Comparison of ENCODE assay signal across 30 mouse cellular contexts in genomic region chr9:47438976-47439375, GRCm38 (mm10).
A peak's percentile ranks its signal among the peaks of the same experiment; 100 is the strongest.
DNase-seq lines count a peak whose midpoint lies in the region; ATAC-seq and TF ChIP-seq lines count a peak whose summit lies in the region.
"Had no signal": no experiment of that assay in that cellular context is flagged by ENCODE, and none has a peak within 500 bp of the region (broad histone marks: within the 10 kb centered on the region; RNA-seq: fewer than 3 reads in every experiment).

No protein-coding gene starts in this region.

- H3K4me1 ChIP-seq in midbrain, embryonic 11.5 days (ENCODE audit: control insufficient read depth, insufficient read depth, low read length) = peaks cover 3% of the 10 kb centered on the region; the same call in 1 of the 2 replicates
- peaks cover 27% of the 10 kb centered on the region for H3K4me1 ChIP-seq in midbrain, embryonic 10.5 days
- H3K4me1 ChIP-seq in MEL (ENCODE audit: control insufficient read depth in 1 of 2, insufficient read depth in 2 of 2, low read length in 2 of 2) = peaks cover 8 to 25% of the 10 kb centered on the region in 2 experiments

- ATAC-seq in midbrain, embryonic 11.5 days (ENCODE audit: low FRiP score) = no peak
- ATAC-seq: activated CD4-positive, CD25-positive, alpha-beta regulatory T cell, adult 4 months; forebrain, embryonic 14.5 days; hindbrain, embryonic 16.5 days; intestine, embryonic 15.5 days; Patski had no signal

- H3K27me3 ChIP-seq in midbrain, embryonic 11.5 days (ENCODE audit: control insufficient read depth, insufficient read depth, low read length) = no peaks in the 10 kb centered on the region
- peaks cover 61% of the 10 kb centered on the region for H3K27me3 ChIP-seq in midbrain, embryonic 10.5 days (ENCODE audit: low read depth, poor library complexity, severe bottlenecking)
- H3K27me3 ChIP-seq in MEL (ENCODE audit: control insufficient read depth in 1 of 2, insufficient read depth in 2 of 2, low read length in 2 of 2) = no peaks in the 10 kb centered on the region
- H3K27me3 ChIP-seq: CH12.LX; intestine, embryonic 15.5 days; Patski had no signal

- no peak for TF ChIP-seq RAD21 in MEL (IDR thresholded peaks at IDR 0.05; ENCODE audit: low read depth, low read length)

- no peaks in the 10 kb centered on the region for H3K9me3 ChIP-seq in midbrain, embryonic 11.5 days (ENCODE audit: control insufficient read depth, low read length)
- H3K9me3 ChIP-seq in midbrain, embryonic 10.5 days (replicated peaks) = no peaks in the 10 kb centered on the region
- H3K9me3 ChIP-seq in MEL (replicated peaks; ENCODE audit: insufficient read depth, low read length) = no peaks in the 10 kb centered on the region
- H3K9me3 ChIP-seq: embryonic facial prominence, embryonic 12.5 days; embryonic facial prominence, embryonic 15.5 days; heart, embryonic 12.5 days; heart, embryonic 15.5 days; hindbrain, embryonic 10.5 days; hindbrain, embryonic 13.5 days; intestine, embryonic 15.5 days had no signal

- peak; percentile 56 for DNase-seq in midbrain, embryonic 11.5 days (ENCODE audit: low spot score, missing footprints)
- no peak for DNase-seq in midbrain, embryonic 10.5 days (ENCODE audit: low spot score)
- DNase-seq in MEL (ENCODE audit: low read depth, low spot score) = peak; percentile 88
- DNase-seq in MN1 (ENCODE audit: low spot score) = peak; percentile 39
- peak; percentile 24 for DNase-seq in brain, adult 2 months (ENCODE audit: low read depth, low spot score)
- DNase-seq in gastrocnemius, postnatal 10 days = no peak
- DNase-seq in gastrocnemius, postnatal 25 days = no peak
- DNase-seq: adrenal gland, adult 8-10 months; adrenal gland, postnatal 25 days; B cell, adult 2 months; cerebellum, adult 11 months; cerebellum, adult 2 months; cerebellum, adult 9-11 months; gastrocnemius, adult 2 months; gastrocnemius, postnatal 36 days; heart, postnatal 10 days; heart, postnatal 36 days had no signal

- TF ChIP-seq EP300 in MEL (IDR thresholded peaks at IDR 0.05; ENCODE audit: low read depth in 1 of 2, low read length in 2 of 2) = 0 out of 4 replicates have a peak, but pooled peaks of 1 of the 2 experiments have one; percentile 7

- TF ChIP-seq POLR2A in MEL (IDR thresholded peaks at IDR 0.05; ENCODE audit: control insufficient read depth in 1 of 2, insufficient read depth in 1 of 2, low read depth in 1 of 2, low read length in 2 of 2, poor library complexity in 1 of 2) = no peak

- no peak for TF ChIP-seq CTCF in MEL (IDR thresholded peaks at IDR 0.05 in 2 of 3, conservative IDR thresholded peaks at IDR 0.05 in 1 of 3; ENCODE audit: control insufficient read depth in 1 of 3, insufficient read depth in 1 of 3, low read depth in 2 of 3, low read length in 3 of 3, poor library complexity in 1 of 3, severe bottlenecking in 1 of 3)

- H3K4me2 ChIP-seq in midbrain, embryonic 11.5 days = no peak overlapping the region

- H3K79me2 ChIP-seq in MEL (ENCODE audit: control insufficient read depth, insufficient read depth, low read length, poor library complexity) = no peaks in the 10 kb centered on the region

- WGBS in midbrain, embryonic 11.5 days = 74% methylated on average over 4 of the region's 4 CpGs
- WGBS in midbrain, embryonic 10.5 days = 78% methylated on average over 4 of the region's 4 CpGs

- H3K27ac ChIP-seq in midbrain, embryonic 11.5 days (ENCODE audit: low read depth, low read length) = no peak overlapping the region
- H3K27ac ChIP-seq in midbrain, embryonic 10.5 days (replicated peaks) = no peak overlapping the region
- no peak overlapping the region for H3K27ac ChIP-seq in MEL (ENCODE audit: control insufficient read depth, low read depth, low read length)
- H3K27ac ChIP-seq: embryonic facial prominence, embryonic 12.5 days; embryonic facial prominence, embryonic 15.5 days; gastrocnemius, adult 2 months; heart, embryonic 15.5 days; hindbrain, embryonic 13.5 days; intestine, embryonic 15.5 days had no signal

- H3K9ac ChIP-seq in midbrain, embryonic 11.5 days (ENCODE audit: low read length) = no peak overlapping the region
- no peak overlapping the region for H3K9ac ChIP-seq in MEL (ENCODE audit: control insufficient read depth, low read depth, low read length, poor library complexity, severe bottlenecking)
- H3K9ac ChIP-seq: embryonic facial prominence, embryonic 12.5 days; embryonic facial prominence, embryonic 15.5 days; heart, embryonic 12.5 days; heart, embryonic 15.5 days; intestine, embryonic 15.5 days had no signal

- no peak overlapping the region for H3K4me3 ChIP-seq in midbrain, embryonic 11.5 days (ENCODE audit: low read depth, low read length)
- H3K4me3 ChIP-seq in midbrain, embryonic 10.5 days = no peak overlapping the region
- H3K4me3 ChIP-seq in MEL (ENCODE audit: control insufficient read depth in 1 of 2, insufficient read depth in 1 of 2, low read depth in 2 of 2, low read length in 2 of 2) = peak overlapping the region in 1 of 2 experiments; percentile 44; a peak in 1 of 4 replicates
- H3K4me3 ChIP-seq: gastrocnemius, adult 2 months; intestine, embryonic 15.5 days had no signal

- no peaks in the 10 kb centered on the region for H3K36me3 ChIP-seq in midbrain, embryonic 11.5 days (ENCODE audit: control insufficient read depth, insufficient read depth, low read length)
- H3K36me3 ChIP-seq in midbrain, embryonic 10.5 days = no peaks in the 10 kb centered on the region
- peaks cover 0 to 8% of the 10 kb centered on the region in 2 experiments; a peak in 2 of 4 replicates for H3K36me3 ChIP-seq in MEL (ENCODE audit: control insufficient read depth in 1 of 2, insufficient read depth in 2 of 2, low read length in 2 of 2)
- H3K36me3 ChIP-seq: embryonic facial prominence, embryonic 12.5 days; embryonic facial prominence, embryonic 15.5 days; G1E; heart, embryonic 12.5 days; heart, embryonic 15.5 days; hindbrain, embryonic 10.5 days; hindbrain, embryonic 13.5 days; intestine, embryonic 15.5 days had no signal

TF ChIP-seq in MEL, 35 proteins besides CTCF, POLR2A, EP300 and RAD21:
- TF ChIP-seq GATA1 (IDR thresholded peaks at IDR 0.05; ENCODE audit: low read depth, low read length) (peak; percentile 38; the same call in 1 of the 2 replicates), ETS1 (IDR thresholded peaks at IDR 0.05; ENCODE audit: low read depth, low read length) (no peak), ELF1 (IDR thresholded peaks at IDR 0.05; ENCODE audit: low read depth, low read length) (0 out of 2 replicates have a peak, but pooled peaks have one; percentile 8), KAT2A (conservative IDR thresholded peaks at IDR 0.05; ENCODE audit: low read depth, low read length) (no peak), SIN3A (IDR thresholded peaks at IDR 0.05; ENCODE audit: low read length) (peak; percentile 41; the same call in 1 of the 2 replicates), NELFE (IDR thresholded peaks at IDR 0.05; ENCODE audit: low read depth, low read length) (0 out of 2 replicates have a peak, but pooled peaks have one; percentile 30), MYB (IDR thresholded peaks at IDR 0.05; ENCODE audit: low read depth, low read length) (no peak), HCFC1 (IDR thresholded peaks at IDR 0.05; ENCODE audit: low read depth, low read length) (0 out of 2 replicates have a peak, but pooled peaks have one; percentile 31), CHD2 (IDR thresholded peaks at IDR 0.05; ENCODE audit: low read length) (no peak), MXI1 (IDR thresholded peaks at IDR 0.05; ENCODE audit: low read depth, low read length) (peak; percentile 36; the same call in 1 of the 2 replicates), SMC3 (IDR thresholded peaks at IDR 0.05; ENCODE audit: low read depth, low read length) (no peak), MAFK (IDR thresholded peaks at IDR 0.05; ENCODE audit: borderline replicate concordance, low read depth, low read length) (no peak), TBP (IDR thresholded peaks at IDR 0.05; ENCODE audit: low read depth, low read length) (peak; percentile 40; the same call in 1 of the 2 replicates), MAX (IDR thresholded peaks at IDR 0.05; ENCODE audit: low read length) (0 out of 2 replicates have a peak, but pooled peaks have one; percentile 32)
TF ChIP-seq in MEL: peak in this region for 8.

Comparison
In these comparisons a context has a peak if more than half of its experiments do, and no peak if none do; other contexts are left out.
1. DNase-seq: peak in midbrain, embryonic 11.5 days (single experiment), MEL (single experiment), MN1 (single experiment) and brain, adult 2 months (single experiment); none in midbrain, embryonic 10.5 days (single experiment), gastrocnemius, postnatal 10 days (single experiment) and gastrocnemius, postnatal 25 days (single experiment).